Mouse (Mus musculus): ENCODE data around the gene D10Wsu102e. TPM values are rescaled to one million over a fixed set of nuclear protein-coding genes. Genes with fewer than 3 reads are reported as not detected.
"Not testable (repeated sequence)": the region's sequence is repeated elsewhere in the genome, so short reads cannot be mapped to it uniquely, and the experiment has no call there.

Gene D10Wsu102e
- polyA plus RNA-seq, 2 experiments from 2014 or later, result 1.0 to 1.2 TPM

DNA sequence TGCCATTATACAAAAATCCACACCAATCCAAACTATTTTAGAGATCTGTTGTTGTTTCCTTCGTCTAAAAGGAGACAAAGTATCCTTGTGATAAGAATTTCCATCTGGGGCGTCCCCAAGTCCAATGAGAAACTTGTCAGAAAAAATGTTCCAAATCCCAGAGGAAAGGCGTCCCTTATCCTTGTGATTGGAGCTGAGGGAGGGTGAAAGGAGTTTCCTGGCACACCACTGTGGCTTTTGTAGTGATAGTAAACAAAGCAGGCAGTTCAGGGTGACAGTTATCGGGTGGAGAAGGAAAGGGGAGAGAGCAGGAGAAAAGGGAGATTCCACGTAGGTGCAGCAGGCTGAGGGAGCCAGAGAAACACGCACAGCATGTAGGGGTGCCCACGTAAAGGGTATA is 12.5 kb upstream of the D10Wsu102e start:
- ATAC-seq, result no peak

DNA sequence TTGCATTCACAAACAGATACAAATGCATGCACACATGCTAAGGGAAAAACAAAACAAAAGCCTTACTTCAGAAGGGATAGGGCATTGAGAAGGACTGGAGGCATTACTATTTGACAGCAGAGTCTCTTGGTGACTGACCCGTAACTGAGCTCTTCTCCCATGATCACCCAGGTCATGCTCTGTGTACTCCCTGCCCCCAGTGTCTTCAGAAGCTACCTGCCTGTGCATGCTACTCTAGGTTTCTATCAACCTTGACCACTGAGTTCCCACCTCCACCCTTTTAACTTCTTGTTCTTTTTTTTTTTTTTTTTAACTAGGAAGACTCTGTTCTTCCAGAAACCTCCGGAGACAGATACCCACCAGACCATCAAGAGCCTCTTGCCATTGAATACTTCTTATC is 9.3 kb upstream of the D10Wsu102e start:
- no peak for ATAC-seq

DNA sequence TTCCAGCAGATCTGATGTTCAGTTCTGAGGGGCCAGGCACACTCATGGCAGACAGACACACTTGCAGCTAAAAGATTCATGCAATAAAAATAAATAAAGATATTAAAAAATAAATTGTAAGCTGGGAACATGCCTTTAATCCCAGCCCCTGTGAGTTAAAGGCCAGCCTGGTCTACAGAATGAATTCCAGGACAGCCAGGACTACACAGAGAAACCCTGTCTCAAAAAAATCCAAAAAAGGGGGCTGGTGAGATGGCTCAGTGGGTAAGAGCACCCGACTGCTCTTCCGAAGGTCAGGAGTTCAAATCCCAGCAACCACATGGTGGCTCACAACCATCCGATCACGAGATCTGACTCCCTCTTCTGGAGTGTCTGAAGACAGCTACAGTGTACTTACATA is 8.2 kb upstream of the D10Wsu102e start:
- not testable (repeated sequence) for ATAC-seq

DNA sequence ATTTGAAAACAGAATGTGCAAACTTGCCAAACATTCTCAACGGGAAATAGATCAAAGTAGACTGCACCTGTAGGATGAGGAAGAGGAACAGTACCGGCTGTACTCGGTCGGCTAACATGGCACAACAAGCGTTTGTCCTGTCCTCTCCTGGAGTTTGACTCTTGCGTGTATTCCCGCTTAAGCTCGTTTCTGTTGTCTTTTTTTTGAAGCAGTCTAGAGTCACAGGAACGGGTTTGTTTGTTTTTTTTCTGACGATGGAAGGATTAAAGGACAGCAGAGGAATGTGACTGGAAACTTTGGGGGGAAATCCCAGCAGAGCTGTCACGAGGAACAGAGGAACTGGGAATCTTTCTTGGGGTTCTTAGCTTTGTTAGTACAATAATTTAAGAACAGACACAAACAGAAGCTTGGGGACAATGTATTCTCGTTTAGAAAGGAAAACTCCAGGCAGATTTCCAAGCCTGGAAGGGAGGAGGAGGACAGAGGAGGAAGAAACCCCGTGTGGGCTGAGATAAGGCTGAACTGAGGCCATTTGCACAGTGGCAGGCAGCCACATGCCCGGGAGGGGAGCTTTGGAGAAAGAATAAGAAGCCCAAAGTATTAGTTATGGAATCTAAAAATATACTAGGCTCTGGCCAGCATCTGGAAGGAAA is 6.2 kb upstream of the D10Wsu102e start:
- no peak for ATAC-seq

DNA sequence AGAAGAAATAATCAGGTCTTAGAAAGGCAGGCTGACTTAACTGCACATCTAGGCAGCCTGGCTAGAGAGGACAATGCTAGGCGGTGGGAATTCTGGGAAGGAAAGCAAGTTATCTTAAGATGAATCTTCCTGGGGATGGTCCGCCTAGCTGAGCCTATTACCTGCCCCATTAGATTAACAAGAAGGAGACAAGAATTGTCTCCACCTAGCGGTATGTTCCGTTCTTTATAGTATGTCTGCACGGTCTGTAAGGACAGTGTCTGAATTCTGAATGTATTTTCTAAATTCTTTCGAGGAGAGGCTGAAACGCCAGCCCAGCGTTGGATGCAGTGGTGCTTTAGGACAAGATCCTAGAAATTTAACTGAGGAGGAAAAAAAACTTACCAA is 5.7 kb upstream of the D10Wsu102e start:
- no peak for ATAC-seq

DNA sequence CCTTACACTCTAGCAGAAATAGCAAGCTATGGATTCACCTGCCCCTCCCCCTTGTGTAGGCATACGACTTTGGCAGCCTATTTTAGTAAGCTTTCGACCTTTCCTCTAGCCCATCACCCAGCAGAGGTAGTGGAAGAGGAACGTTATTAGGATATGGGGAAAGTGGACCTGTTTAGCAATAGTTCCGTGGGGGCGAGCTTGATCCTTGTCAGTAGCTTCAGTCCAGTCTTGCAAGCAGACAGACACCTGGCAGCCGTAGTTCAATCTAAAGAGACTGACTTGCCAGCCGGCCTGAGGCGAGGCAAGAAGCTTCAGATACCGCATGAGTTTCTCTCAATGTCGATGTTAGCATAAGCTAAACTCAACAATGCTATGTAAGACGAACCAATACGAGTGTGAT is 3.6 kb upstream of the D10Wsu102e start:
- ATAC-seq, result no peak

DNA sequence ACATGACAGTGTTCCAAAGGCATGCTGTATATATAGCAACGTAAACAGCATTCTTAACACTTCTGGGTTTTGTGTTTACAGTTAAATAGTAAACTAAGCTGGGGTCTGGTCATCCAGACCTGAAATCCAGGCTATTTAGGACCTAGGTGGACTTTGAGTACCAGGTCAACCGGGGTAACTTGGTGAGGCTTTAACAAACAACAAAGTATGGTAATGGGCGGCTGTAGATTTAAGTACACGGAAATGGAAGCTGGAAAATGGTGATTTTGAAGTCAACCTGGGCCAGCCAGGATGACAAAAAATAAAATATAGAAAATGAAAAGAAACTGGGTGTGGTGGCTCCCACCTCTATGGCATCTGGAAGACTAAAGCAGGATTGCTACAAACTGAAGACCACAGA is 570 bp upstream of the D10Wsu102e start:
- ATAC-seq, result peak; percentile 2

DNA sequence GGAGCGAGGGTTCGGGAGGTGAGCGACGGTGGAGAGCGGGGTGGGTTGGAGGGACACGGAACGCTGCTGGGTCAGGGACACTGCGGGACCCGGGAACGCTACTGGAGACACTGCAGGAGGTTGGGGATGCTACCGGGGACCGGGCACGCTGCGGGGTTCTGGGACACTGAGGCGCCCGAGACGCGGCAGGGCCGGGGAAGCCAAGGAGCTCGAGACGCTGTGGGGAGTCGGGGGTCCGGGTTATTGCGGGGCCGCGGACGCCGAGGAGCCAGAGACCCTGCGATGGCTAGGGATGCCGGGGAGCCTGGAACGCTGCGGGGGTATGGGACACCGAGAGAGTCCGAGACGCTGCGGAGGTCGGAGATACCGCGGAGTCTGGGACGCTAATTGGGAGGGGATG is 335 bp downstream of the D10Wsu102e start:
- ATAC-seq, result peak; percentile 12

DNA sequence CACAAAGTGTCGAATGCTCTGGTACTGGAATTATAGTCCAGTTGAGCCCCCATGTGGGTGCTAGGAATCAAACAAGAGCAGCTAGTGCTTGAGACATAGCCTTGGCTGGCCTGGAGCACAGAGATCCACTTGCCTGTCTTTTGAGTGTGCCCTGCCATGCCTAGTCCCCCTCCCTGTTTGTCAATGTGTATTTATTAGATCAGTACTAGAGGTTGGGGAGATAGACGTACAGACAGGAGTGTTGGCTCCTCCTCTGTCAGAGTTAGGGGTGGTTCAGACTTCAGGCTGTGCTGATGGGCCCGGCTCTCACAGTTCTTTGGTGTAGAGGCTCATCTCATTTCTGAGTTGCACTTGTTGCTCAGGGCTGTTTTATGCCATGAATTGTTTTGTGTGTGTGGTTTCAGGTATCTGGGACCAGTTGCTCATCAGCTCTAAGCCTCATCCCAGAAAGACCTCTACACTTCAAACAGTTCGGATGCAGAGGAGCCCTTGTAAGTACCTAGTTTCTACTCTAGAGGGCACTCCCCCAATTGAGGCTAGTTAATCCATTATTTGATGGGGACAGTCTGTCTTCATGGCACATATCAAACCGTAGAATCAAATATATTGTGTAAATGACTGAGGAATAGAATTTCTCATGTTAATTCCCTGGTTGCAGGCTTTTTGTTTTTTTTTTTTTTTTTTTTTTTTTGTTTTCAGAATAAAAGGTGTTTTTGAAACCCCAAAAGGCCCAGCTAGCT is 1.8 kb downstream of the D10Wsu102e start:
- peak; percentile 30 for ATAC-seq

DNA sequence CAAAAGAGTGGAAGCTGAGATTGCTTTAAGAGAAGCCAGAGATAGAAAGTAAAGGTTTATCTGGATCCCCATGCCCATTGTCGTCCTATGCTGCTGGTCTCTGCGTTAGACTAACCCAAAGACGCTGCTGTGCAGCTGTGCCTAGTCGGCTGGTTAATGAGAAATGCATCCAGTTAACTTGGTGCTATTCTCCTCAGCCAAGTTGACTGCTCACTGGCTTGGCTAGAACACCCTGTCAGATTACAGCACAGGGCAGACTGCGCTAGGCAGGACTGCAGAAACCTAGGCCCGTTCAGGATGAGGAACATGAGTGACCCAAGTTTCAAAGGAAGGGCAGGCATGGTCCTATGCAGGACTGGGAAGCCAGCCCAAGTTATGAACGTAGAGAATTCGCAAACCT is 3.4 kb downstream of the D10Wsu102e start:
- no peak for ATAC-seq

DNA sequence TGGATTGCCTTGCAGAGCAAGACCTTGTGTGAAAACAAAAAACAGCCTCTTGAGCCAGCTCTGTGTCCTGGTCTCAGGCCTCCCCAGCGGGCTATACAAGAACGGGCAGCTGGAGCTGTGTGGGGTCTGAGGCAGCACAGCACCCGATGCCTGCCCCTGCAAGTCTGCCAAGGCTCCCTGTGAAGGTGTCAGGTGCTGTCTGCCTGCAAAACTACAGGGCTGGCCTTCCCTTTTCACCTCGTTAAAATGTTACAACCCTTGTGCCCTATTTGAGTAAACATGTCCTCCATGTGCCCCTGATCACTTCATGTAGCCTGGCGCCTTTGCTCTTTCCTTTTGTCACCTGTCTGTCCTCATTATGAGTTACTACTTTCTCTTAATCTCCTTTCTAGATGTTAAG is 8.9 kb downstream of the D10Wsu102e start:
- no peak for ATAC-seq

DNA sequence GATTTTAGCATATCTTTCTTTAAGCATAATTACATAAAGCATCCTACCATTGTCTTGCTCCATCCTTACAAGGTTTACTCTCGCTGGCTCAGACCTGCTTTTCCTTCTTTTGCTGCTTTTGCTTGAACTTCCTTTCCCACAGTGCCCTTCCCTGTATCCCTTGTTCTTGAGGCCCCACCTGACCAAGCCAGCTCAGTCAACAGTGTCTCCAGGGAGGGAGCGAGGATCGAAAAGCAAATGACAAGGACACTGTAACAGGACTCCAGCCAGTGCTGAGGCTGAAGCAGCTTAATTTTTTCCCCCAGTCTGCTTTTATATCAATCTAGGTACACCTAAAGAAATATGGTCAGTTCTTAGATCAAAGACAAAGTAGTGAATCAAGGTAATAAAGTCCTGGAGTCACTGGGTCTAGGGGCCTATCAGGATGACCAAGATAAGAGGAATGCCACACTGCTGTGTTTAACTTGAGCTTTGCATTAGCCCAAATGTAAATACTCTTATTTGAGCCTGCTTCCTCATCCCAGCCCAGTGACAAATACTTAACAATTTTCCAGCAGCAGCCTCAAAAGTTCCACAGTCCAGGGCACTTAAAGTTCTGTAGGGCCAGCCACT is 14.1 kb downstream of the D10Wsu102e start:
- ATAC-seq, result no peak

DNA sequence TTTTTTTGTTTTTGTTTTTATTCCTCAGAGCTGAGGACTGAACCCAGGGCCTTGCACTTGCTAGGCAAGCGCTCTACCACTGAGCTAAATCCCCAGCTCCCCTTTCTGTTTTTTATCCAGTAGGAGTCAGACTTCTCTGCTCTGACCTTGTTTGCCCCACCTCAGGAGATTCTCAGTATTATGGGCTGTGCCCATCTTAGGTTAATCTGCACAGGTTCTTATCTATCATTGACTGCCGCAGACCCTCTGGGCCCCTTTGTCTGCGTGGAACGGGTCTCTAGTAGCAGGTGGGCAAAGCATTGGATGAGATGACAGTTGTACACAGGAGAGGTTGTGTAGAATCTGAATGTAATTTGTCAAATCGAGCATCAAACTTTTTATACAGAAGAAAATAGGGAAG is 15.4 kb downstream of the D10Wsu102e start:
- ATAC-seq, result not testable (repeated sequence)

DNA sequence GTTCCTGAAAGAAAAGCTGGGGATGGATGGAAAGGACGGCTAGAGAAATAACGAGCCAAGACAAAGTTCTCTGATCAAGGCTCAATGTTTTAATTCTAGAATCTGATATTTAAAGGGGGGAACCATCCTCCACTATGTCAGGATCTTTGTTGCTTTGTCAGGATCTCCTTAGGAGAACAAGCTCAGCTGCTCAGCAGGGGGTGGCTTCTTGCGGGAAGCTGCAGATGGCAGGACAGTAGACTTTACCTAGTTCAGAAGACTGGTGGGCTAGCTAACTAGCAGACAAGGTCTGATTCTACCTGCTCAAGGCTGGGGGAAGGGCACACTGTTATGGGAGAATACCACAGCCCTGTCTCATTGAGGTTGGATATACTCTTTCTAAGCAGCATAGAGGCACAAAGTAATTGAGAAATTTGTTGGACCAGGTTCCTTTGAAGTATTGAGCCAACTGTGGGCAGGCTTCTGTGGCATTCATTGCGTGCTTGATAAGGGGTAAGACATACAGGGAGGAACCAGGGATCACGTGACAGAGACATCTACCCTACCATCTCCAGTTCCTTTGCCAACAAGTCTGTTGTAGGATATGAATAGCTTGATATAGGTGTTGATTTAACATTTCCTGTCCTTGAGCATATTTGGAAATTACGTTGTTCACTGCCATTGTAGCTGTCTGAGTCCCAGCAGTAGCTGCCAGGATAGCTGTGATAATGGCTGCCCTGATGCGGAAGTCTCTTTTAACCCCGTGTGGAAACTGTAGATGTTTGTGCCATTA is 17.1 kb downstream of the D10Wsu102e start:
- ATAC-seq, result no peak

DNA sequence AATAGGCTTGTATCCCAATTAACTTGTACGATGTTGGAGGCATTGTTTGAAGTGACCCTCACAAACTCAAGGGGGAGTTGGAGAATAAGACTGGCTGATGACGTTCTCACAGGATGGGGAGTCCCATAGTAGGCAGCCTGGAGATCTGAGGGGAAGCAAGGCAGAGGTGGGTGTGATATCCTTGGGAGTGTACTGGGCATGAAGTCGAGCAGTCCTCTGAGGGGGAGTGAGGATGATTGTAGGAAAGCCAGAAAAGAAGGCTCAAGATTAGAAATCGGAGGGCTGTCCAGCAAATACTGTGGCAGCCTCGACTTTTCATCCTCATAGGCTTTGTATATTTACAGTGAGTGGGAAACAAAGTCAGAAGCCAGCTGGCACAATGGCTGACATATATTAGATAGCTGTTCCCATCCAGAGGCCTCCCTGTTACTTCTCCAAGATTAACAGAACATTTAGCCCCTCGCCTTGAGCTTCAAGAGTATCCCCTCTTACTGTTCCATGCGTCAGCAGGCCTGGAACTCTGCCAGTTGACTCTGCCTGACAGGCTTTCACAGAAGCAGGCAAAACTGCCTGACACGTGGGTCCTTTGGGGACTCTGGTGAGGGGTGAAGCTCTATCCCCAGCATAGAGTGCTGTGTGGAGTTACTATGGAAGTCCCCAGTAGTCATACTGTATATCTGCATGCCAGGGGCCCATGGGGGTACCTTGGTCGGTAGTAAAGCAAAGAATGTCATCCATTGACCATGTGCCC is 18.2 kb downstream of the D10Wsu102e start:
- ATAC-seq, result no peak

DNA sequence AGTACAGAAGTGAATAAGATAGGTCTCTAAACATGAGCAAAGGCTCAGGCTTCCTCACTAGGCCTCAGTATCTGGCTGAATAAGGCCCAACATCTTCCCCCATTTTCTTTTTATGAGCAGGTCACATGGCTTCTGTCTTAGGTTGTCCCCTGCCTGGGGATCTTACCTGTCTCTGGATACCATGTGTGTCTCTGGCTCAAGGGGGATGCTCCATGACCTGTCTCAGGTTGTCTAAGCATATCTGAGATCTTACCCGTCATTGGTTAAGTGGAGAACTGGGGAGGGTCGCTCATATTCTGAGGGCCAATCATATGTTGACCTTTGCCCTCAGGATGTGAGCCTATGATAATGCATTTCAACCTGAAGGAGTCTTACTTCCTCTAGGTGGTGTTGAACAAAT is 20.5 kb downstream of the D10Wsu102e start:
- ATAC-seq, result no peak

DNA sequence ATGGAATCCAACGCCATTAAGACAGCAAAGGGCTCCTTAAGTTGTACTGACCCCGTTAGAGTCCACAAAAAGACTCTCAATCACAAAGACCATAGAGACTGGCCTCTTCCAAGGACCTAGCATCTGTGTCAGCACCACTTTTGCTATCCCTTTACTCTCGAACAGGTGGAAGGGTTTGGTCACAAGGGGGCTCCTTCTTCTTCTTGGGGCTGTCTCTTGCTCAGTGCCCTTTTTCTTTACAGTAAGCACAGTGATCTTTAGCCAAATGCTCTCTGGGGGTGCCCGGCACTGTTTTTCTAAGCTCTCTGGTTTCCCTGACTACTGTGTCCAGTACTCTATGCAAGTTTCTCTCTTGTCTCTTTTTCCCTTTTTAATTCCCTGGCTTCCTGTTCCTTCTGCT is 22.5 kb downstream of the D10Wsu102e start:
- ATAC-seq, result no peak

DNA sequence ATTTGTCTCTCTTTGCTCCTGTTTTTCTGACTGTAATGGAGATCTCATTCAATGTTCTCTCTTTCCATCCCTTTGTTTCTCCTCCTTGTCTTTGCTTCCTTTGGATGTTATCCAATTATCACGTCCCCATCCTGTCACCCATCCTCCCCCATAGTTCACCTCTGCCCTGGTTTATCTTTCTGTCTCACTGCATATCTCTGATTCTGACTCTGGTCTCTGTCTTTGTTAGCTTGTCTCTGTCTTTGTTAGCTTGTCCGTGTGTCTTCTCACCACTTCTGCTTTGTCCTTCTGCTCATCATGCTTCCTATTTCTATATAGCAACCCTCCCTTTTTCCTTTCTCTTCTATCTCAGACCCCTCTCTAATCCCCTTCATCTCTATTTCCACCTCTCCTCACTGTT is 23.0 kb downstream of the D10Wsu102e start:
- no peak for ATAC-seq

DNA sequence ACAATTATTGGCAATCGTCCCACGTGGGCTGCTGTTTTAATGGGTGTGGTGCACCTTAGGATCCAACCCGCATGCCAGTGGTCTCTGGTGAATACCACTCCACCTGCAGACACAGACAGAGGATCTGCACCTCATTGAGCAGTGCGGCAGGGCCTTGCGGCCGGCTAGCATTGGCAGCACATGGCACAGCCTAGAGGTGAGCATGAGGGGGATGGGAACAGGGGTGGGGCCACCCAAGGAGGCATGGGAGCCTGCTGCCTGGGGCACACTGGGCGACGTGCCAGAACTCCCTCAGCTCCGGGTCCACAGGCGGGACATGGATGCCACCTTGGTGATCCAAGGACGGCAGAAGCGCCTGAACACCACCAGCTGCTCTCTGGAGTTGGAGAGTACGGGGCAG is 23.8 kb downstream of the D10Wsu102e start:
- no peak for ATAC-seq

DNA sequence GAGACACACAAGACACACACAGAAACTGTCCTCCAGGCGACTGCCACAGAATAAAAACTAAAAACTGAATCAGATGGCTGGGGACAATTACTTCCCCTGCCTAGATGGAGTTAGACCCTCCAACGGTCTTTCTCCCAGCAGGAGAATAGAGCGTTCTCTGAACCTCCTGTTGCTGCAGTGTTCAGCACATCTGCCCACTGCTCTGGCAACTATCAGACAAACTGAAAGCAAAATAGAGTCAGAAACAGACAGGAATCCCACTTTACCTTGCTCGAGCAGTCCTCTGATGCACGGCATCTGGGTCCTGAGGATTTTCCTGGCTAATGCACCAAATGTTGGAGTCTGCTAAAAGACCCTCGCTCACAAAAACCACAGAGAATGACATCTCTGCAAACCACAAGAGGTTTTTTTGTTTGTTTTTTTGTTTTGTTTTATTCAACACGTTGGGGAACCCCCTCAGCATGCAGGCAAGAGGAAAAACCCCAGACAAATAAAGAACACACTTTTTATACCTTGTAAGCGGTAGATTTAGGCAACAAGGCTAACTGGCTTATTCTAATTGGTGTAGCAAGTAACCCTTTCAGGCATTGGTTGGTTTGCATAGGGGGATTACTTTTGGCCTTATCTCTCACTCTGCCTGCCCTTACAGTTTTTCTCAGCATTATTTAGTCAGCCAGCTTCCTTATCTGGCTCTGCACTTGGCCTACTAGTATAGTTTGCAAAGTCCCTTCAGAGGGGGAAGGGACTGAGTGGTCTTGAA is 24.6 kb downstream of the D10Wsu102e start:
- ATAC-seq, result no peak

DNA sequence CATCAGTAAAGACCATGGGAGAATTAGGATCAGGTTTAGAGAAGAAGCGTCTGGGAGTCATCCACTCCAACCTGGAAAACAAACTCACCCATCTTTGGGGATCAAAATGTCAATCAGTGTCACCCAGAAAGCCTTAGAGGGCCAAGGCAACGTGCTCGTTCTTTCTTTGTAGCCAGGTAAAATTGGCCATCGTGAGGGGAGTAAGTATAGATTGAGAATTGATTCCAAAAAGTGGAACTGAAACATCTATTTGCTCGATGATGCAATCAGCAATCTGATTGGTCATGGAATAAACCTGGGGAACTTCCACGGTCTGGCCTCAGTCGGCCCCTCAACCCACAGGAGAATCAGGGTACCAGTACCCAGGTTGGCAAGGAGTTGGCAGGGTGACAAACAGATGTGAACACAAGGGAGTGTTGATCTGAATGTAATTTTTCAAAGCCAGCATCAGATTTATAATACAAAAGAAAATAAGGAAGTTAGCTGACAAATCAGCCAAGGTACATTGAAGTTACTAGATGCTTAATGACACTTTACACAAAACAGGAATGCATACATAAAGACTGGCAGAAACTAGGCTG is 25.4 kb downstream of the D10Wsu102e start:
- no peak for ATAC-seq
